Mouse (Mus musculus) neural tube, embryonic 14.5 days (tissue): Measurements from ENCODE around the gene Tmem247. TPM values are rescaled to one million over a fixed set of nuclear protein-coding genes. Genes with fewer than 3 reads are reported as not detected.

ENCODE experiments used
- ATAC-seq: fragments of 200-750 bp; cut with Nextera tagmentation; 2 replicates; pipeline ENCODE4 v1.8.0; 2017; ENCODE audit warnings: low read depth, mild to moderate bottlenecking, moderate TSS enrichment, moderate library complexity
- H3K27ac ChIP-seq: fragments of 300-500 bp; sonication (generic); 2 replicates; pipeline ENCODE4 v1.5.1; 2014; ENCODE audit warnings: low read depth, mild to moderate bottlenecking, control low read depth, low read length, moderate library complexity, mixed read lengths
- H3K27me3 ChIP-seq: fragments of 300-500 bp; sonication (generic); 2 replicates; pipeline ENCODE4 v1.6.1; 2014; ENCODE audit warnings: low read length; ENCODE audit not compliant: control insufficient read depth, insufficient read depth
- H3K36me3 ChIP-seq: fragments of 300-500 bp; sonication (generic); 2 replicates; pipeline ENCODE4 v1.6.1; 2014; ENCODE audit warnings: low read length, mixed read lengths; ENCODE audit not compliant: control insufficient read depth, insufficient read depth
- H3K4me1 ChIP-seq: fragments of 300-500 bp; sonication (generic); 2 replicates; pipeline ENCODE4 v1.6.1; 2014; ENCODE audit warnings: low read length; ENCODE audit not compliant: control insufficient read depth, insufficient read depth
- H3K4me2 ChIP-seq: fragments of 300-500 bp; sonication (generic); 2 replicates; pipeline ENCODE4 v1.6.1; 2014; ENCODE audit warnings: mild to moderate bottlenecking, low read depth, low read length, control low read depth
- H3K4me3 ChIP-seq: fragments of 300-500 bp; sonication (generic); 2 replicates; pipeline ENCODE4 v1.5.1; 2014; ENCODE audit warnings: low read depth, low read length, control low read depth, mixed read lengths
- H3K9ac ChIP-seq: fragments of 300-500 bp; sonication (generic); replicated peaks from 2 replicates; pipeline ENCODE4 v1.6.1; 2014; ENCODE audit warnings: low read depth, mild to moderate bottlenecking, control low read depth, low read length, mixed read lengths
- H3K9me3 ChIP-seq: fragments of 300-500 bp; sonication (generic); 2 replicates; pipeline ENCODE4 v1.6.1; 2016; ENCODE audit warnings: low read length; ENCODE audit not compliant: control insufficient read depth
- WGBS: fragments of 180-500 bp; shearing (Covaris S2); extraction: QIAGEN DNeasy Blood & Tissue Kit; methylation state at CpG from one replicate; pipeline ENCODE4 v1.1.7; 2014; 5-methylcytosine and 5-hydroxymethylcytosine counted together
- polyA plus RNA-seq: library from polyadenylated mRNA; unstranded; fragments of >200 nt; fragmentation: Nextera tagmentation; extraction: Ambion mirVana; gene quantifications from 2 replicates; pipeline ENCODE4 v1.2.1, GENCODE M21; 2014

Tmem247 gene
- polyA plus RNA-seq: not detected in 2 replicates

GRCm38 (mm10) chr17:86917048-86917447 lies at the start of gene Tmem247:
Tmem247 (plus strand) TSS chr17:86917348.
- H3K4me2 ChIP-seq: no peak within 1 kb of the TSS

DNA sequence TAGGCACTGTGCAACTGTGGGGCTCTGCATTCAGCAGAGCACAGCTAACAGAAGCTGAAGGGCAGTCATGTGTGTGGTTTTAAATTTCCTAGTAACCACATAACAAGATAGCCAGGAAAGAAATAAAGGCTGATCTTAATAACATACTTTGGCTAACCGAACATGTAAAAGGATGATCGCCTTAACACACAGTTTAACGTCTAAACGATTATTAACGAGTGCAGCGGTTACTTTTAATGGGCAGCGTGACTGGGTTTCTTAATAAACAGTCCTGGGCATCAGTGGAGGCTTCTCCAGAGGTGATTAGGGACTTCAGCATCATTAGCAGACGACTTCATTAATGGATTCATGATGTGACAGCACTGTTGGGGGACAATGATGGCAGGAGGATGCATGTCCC lies 46.6 kb upstream of the Tmem247 start:
- Histone ChIP-seq H3K9me3 (no peaks in the 10 kb centered on the region), H3K27ac (no peak overlapping the region), H3K4me3 (no peak overlapping the region), H3K4me1 (no peaks in the 10 kb centered on the region), H3K36me3 (no peaks in the 10 kb centered on the region), H3K4me2 (no peak overlapping the region), H3K27me3 (no peaks in the 10 kb centered on the region), H3K9ac (no peak overlapping the region)
- ATAC-seq: no peak
- WGBS: 57% methylated on average over 8 of the region's 8 CpGs

More at GRCm38 (mm10) chr17:86917048-86917447, at the start of gene Tmem247:
- Histone ChIP-seq H3K9me3 (no peaks in the 10 kb centered on the region), H3K27me3 (no peaks in the 10 kb centered on the region), H3K27ac (no peak within 1 kb of the TSS), H3K4me1 (no peaks in the 10 kb centered on the region), H3K36me3 (no peaks in the 10 kb centered on the region), H3K4me3 (no peak within 1 kb of the TSS), H3K9ac (no peak within 1 kb of the TSS)
- WGBS: 90% methylated on average over 10 of the region's 10 CpGs
- ATAC-seq: no peak

DNA sequence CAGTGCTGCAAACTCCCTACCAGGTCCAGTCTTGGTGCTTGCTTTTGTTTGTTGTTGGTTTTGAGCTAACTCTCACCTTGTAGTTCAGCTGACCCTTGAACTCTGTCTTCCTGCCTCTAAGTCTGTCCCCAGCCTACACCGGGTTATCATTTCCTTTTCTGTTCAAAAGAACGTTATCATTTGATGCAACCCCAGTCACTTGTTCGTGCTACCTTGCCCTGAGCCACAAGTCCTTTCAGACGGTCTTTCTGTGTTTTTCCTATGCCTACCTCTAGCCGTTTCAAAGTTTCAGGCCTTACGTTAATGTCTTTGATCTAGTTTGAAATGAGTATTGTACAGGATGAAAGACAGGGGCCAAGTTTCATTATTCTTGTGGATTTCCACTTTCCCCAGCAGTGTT lies 44.5 kb upstream of the Tmem247 start:
- Histone ChIP-seq H3K36me3 (no peaks in the 10 kb centered on the region), H3K27ac (no peak overlapping the region), H3K4me3 (no peak overlapping the region), H3K27me3 (no peaks in the 10 kb centered on the region), H3K4me1 (no peaks in the 10 kb centered on the region), H3K9ac (no peak overlapping the region), H3K4me2 (no peak overlapping the region), H3K9me3 (no peaks in the 10 kb centered on the region)
- no peak for ATAC-seq
- 78% methylated on average over 6 of the region's 6 CpGs for WGBS

DNA sequence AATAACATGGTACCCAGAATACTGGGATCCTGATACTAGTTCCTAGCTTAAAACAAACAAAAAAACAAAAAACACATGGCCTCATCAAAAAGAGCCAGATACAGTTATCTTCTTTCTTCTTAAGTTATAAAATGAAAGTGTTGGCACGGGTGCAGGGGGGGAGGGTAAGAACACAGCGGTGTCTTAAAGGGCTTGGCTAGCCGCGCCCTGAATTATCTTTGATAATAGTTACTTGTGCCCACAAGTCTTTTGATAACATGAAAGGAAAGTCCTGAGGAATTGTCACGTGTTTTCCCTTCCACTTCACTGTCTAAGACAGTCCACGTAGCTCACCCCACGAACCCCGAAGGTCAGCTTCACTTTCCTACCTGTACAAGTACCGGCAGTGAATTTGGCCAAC lies 40.2 kb upstream of the Tmem247 start:
- Histone ChIP-seq H3K4me2 (no peak overlapping the region), H3K4me3 (no peak overlapping the region), H3K9ac (no peak overlapping the region), H3K36me3 (no peaks in the 10 kb centered on the region), H3K9me3 (no peaks in the 10 kb centered on the region), H3K4me1 (0 out of 2 replicates have a peak, but pooled peaks cover 6% of the 10 kb centered on the region), H3K27ac (no peak overlapping the region), H3K27me3 (no peaks in the 10 kb centered on the region)
- no peak for ATAC-seq
- 91% methylated on average over 9 of the region's 9 CpGs for WGBS

- no peak for ATAC-seq
- 85% methylated on average over 2 of the region's 2 CpGs for WGBS
- Histone ChIP-seq H3K4me1 (0 out of 2 replicates have a peak, but pooled peaks cover 6% of the 10 kb centered on the region), H3K4me2 (no peak overlapping the region), H3K27ac (no peak overlapping the region), H3K4me3 (no peak overlapping the region), H3K9me3 (no peaks in the 10 kb centered on the region), H3K9ac (no peak overlapping the region), H3K36me3 (no peaks in the 10 kb centered on the region), H3K27me3 (no peaks in the 10 kb centered on the region)
These were observed 39.4 kb upstream of the Tmem247 start for GRCm38 (mm10) chr17:86877747-86878146.

DNA sequence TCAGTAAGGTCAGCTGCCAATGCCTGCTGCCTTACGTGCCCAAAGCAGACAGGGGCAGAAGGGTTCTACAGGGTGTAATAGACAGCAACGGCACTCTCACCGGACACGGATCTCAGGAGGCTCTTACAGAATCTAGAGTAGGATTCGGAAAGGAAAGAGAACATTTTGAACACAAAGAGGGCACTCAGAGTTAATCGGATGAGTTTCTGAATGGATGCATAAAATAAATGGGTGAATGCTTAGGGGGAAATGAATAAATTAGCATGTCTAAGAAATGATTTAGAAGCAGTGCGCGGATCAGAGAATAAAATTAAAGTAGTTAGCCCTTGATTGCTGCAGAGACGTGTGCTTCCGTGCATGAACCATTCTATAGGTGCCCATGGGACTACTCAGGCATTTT lies 37.1 kb upstream of the Tmem247 start:
- Histone ChIP-seq H3K9ac (no peak overlapping the region), H3K27ac (no peak overlapping the region), H3K4me3 (no peak overlapping the region), H3K36me3 (no peaks in the 10 kb centered on the region), H3K4me2 (no peak overlapping the region), H3K9me3 (no peaks in the 10 kb centered on the region), H3K27me3 (no peaks in the 10 kb centered on the region), H3K4me1 (0 out of 2 replicates have a peak, but pooled peaks cover 6% of the 10 kb centered on the region)
- WGBS: 30% methylated on average over 10 of the region's 10 CpGs
- ATAC-seq: no peak

DNA sequence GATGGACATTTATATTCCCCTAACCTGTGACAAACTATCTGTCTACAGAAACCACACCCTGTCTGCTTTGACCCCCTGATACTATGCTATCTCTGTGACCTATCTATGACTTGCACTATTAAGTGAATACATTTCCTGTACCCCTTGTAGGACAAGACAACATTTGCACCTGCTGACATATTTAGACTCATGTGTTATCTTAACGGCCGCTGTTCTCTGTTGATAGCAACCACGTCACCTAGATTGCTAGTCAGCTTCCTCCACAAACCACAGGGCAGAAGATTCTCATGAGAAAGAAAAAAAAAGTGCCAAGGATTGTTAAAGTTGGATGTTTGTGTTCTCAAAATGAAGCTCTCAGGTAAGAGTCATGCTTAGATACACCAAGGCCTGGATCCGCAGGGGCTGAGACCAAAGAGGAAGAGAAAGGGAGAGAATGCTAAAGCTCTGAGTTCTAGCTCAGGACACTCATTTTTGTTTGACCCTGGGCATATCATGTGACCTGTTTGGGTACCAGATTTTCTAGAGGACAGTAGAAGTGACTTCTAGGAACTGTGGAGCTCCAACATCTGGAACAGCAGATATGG lies 36.6 kb upstream of the Tmem247 start:
- Histone ChIP-seq H3K36me3 (no peaks in the 10 kb centered on the region), H3K4me2 (no peak overlapping the region), H3K9ac (no peak overlapping the region), H3K27me3 (no peaks in the 10 kb centered on the region), H3K27ac (no peak overlapping the region), H3K4me3 (no peak overlapping the region), H3K9me3 (no peaks in the 10 kb centered on the region), H3K4me1 (0 out of 2 replicates have a peak, but pooled peaks cover 6% of the 10 kb centered on the region)
- 82% methylated on average over 4 of the region's 4 CpGs for WGBS
- ATAC-seq: no peak

GRCm38 (mm10) chr17:86895191-86895590 lies 22.0 kb upstream of the Tmem247 start:
- H3K36me3 ChIP-seq: no peaks in the 10 kb centered on the region
- H3K4me2 ChIP-seq: no peak overlapping the region
- 89% methylated on average over 4 of the region's 4 CpGs for WGBS
- H3K4me1 ChIP-seq: no peaks in the 10 kb centered on the region
- no peaks in the 10 kb centered on the region for H3K27me3 ChIP-seq
- no peak overlapping the region for H3K27ac ChIP-seq
- H3K9me3 ChIP-seq: no peaks in the 10 kb centered on the region
- no peak for ATAC-seq
- H3K4me3 ChIP-seq: no peak overlapping the region
- no peak overlapping the region for H3K9ac ChIP-seq

- no peak overlapping the region for H3K9ac ChIP-seq
- 95% methylated on average over 6 of the region's 6 CpGs for WGBS
- no peak for ATAC-seq
These were observed 19.5 kb upstream of the Tmem247 start for GRCm38 (mm10) chr17:86897486-86898165.

More at GRCm38 (mm10) chr17:86897486-86898165, 19.5 kb upstream of the Tmem247 start:
- Histone ChIP-seq H3K4me1 (no peaks in the 10 kb centered on the region), H3K4me3 (no peak overlapping the region), H3K27me3 (no peaks in the 10 kb centered on the region), H3K27ac (no peak overlapping the region), H3K36me3 (no peaks in the 10 kb centered on the region), H3K4me2 (no peak overlapping the region), H3K9me3 (no peaks in the 10 kb centered on the region)
